Mouse (Mus musculus) brain, embryonic 18.5 days (tissue): ENCODE measurements around the gene Elof1.

ENCODE experiments used
- DNase-seq: peaks from one replicate; pipeline ENCODE4 v3.0.0-alpha.2; 2012; ENCODE audit warnings: low read depth, low spot score

The Elof1 gene

GRCm38 (mm10) chr9:22136765-22137547 is 20.0 kb upstream of the Elof1 start:
- no peak for DNase-seq

GRCm38 (mm10) chr9:22135644-22136390 is 18.8 kb upstream of the Elof1 start, which contains the start of gene Acp5:
Gene Acp5 (minus strand): TSS chr9:22135711.
- no peak for DNase-seq

GRCm38 (mm10) chr9:22134988-22135643 is 18.1 kb upstream of the Elof1 start:
- DNase-seq = no peak

GRCm38 (mm10) chr9:22134246-22134890 is 17.4 kb upstream of the Elof1 start:
- DNase-seq = no peak

GRCm38 (mm10) chr9:22132220-22132619 is 15.2 kb upstream of the Elof1 start:
- no peak for DNase-seq

- DNase-seq = no peak
Measured at GRCm38 (mm10) chr9:22131226-22131981, 14.4 kb upstream of the Elof1 start.

DNA sequence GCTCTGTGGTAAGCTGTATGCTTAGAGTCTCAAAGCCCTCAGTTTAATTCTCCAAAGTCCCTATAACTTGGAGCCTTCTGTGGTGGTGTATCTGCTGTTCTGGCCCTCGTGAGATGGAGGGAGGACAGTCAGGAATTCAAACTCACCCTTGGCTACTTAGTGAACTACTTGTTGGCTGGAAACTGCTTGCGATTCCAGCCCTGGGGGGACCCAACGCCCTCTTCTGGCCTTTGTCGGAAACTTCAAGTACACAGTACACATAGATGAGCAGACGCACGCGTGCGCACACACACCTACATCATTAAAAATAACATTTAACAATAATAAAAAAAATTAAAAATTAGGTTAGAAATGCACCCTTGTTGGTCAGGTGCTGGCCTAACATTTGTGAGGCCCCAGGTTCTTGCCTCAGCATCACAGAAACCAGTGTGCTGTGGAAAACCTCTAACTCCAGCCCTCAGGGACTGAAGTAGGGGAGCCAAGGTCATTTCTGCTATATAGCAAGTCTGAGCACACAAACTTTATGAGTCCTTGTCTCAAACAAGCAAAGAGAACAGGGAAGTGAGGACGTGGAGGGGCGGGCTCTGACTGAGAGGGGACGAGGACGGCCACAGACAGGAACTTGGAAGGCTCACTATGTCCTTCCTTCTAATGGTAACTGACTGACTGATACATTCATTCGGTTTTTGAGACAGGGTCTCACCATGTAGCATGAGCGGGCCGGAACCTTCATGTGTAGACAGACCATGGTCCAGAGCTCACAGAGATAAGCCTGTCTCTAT is 8.5 kb upstream of the Elof1 start:
- no peak for DNase-seq

DNA sequence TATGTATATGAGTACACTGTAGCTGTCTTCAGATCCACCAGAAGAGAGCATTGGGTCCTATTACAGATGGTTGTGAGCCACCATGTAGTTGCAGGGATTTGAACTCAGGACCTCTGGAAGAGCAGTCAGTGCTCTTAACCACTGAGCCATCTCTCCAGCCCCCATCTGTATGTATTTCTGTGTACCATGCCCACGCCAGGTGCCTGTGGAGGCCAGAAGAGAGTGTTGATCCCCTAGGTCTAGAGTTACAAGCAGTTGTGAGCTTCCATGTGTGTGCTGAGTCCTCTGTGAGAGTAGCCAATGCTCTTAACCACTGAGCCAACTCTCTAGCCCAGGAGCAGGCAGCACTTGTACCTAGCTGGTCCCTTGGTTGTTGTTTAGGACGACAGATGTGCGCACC is 7.2 kb upstream of the Elof1 start:
- no peak for DNase-seq

DNA sequence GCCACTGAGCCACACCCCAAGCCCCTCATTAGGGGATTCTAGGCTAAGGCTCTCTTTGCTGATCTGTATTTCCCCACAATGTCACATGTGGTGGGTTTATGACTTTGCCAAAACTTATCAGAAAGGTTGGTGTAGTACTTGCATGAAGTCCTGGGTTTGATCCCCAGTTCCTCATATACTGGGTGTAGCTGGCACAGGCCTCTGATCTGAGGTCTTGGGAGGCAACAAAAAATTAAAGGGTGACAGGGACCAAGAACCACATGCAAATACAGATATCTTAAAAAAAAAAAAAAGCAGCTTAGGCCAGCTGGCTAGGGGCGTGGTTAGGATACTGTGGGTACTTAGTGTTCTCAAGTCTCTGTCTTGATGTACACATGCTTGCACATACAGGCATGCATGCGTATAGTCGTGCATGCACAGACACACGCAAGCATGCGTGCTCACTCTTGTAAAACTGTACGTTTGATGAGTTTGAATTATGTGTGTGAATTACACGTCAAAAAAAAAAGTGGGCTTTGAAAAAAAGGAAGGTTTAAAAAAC is 6.2 kb upstream of the Elof1 start:
- no peak for DNase-seq

GRCm38 (mm10) chr9:22122005-22122404 is 5.0 kb upstream of the Elof1 start:
- no peak for DNase-seq

GRCm38 (mm10) chr9:22121545-22121944 is 4.6 kb upstream of the Elof1 start:
- DNase-seq = no peak

GRCm38 (mm10) chr9:22119543-22119942 is 2.6 kb upstream of the Elof1 start:
- DNase-seq = no peak

- peak; percentile 4 for DNase-seq
Measured at GRCm38 (mm10) chr9:22117754-22118456, 933 bp upstream of the Elof1 start.

DNA sequence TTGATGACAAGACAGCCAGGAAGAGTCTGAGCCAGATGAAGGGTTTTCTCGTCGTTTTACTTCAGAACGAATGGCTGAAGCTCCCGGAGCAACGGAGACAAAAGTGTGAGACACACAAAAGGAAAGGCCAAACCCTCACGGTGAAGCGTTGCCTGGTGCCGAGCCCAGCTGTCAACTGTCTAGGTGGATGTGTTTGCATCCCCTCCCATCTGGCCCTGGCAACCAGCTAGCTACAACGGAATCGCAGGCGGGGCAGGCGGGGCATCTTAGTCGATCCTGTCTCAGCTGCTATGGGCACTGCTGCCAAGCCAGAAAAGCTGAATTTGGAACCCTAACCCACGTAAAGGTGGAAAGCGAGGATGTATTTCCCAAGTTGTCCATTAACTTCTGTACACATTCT is 886 bp downstream of the Elof1 start:
- DNase-seq = no peak

DNA sequence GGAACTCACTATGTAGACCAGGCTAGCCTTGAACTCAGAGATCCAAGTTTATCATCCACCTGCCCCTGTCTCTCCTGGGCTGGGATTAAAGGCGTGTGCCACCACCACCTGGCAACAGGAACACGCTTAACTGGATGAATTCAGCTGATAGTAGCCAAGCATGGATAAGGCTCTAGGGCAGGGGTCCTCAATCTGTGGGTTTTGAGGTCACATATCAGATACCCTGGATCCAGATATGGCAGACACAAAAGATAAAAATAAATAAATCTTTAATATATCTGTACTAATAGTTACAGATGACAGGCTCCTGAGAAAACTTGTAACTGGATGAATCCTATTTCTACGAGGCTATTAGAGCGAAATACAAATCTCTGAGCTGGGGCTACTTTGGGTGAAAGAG is 1.3 kb downstream of the Elof1 start:
- no peak for DNase-seq

- DNase-seq = no peak
Measured at GRCm38 (mm10) chr9:22108194-22108593, 8.8 kb downstream of the Elof1 start.

DNA sequence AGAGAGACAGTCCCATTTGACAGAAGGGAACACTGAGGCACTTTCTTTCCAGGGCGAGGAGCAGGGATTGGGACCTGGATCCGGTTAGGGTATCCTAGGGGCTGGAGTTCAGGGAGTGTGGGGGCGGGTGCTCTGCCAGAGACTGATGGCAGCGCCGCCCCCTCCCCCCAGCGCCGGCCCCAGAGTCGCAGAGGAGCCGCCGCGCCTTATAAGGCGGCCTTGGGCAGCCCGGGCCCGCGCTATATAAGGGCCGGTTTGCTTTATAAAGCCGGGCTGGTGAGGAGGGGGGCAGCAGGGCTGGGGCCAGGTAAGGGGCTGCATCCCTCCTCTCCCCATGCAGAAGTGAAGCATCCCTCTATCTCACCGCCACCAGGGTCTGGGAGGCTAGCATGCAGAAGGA is 17.1 kb downstream of the Elof1 start:
- DNase-seq = no peak

DNA sequence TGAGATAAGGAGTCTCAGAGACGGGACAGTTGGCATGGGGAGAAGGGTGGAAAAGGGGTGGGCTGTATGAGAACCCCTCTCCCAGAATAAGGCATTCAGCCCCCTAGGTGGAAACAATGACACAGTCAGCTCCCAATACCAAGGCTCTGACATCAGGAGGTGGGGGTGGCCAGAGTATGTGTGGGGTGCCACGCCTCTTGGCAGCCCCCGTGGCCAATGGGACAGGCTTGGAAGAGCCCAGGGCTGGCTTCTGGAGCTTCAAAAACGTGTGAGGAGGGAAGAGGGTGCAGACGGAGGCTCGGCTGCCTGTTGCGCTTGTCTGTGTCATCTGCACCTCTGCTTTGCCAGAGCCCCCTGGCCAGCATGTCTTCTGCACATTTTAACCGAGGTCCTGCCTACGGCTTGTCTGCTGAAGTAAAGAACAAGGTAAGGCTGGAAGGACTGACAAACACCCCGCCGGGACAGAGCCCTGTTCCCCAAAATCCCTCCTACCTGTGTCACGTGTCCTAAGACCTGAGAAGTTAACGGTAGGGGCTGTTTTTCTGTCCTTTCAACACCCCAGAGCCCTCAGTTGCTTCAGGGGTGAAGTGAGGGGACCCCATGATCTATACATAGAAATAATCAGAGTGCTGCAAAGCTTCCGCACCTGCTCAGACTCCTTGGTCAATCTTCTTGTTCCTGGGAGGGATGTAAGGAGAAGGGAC is 17.8 kb downstream of the Elof1 start, which contains the start of gene Cnn1:
TSS of gene Cnn1 (plus strand) at position 224 of the 704 bp plus-strand sequence.
- no peak for DNase-seq

GRCm38 (mm10) chr9:22095854-22096307 is 21.1 kb downstream of the Elof1 start:
- no peak for DNase-seq
